Mouse (Mus musculus): ENCODE data around the gene Bet1l. TPM values are rescaled to one million over a fixed set of nuclear protein-coding genes. Genes with fewer than 3 reads are reported as not detected.
A peak's percentile ranks its signal among the peaks of the same experiment; 100 is the strongest.

Gene Bet1l
- polyA plus RNA-seq, 1 experiment from 2014 or later: 44.2 TPM

- no peak overlapping the region for H3K9ac ChIP-seq (ENCODE audit: low read length)
- peaks cover 18% of the 10 kb centered on the region for H3K36me3 ChIP-seq (ENCODE audit: control insufficient read depth, insufficient read depth, low read length)
- H3K27ac ChIP-seq (ENCODE audit: low read length): no peak overlapping the region
- no peak for ATAC-seq (ENCODE audit: low read depth)
- H3K4me3 ChIP-seq (ENCODE audit: low read length): no peak overlapping the region
- 82% methylated on average over 12 of the region's 12 CpGs for WGBS
- no peaks in the 10 kb centered on the region for H3K4me1 ChIP-seq (replicated peaks; ENCODE audit: control insufficient read depth, insufficient read depth, low read length)
- no peaks in the 10 kb centered on the region for H3K9me3 ChIP-seq (ENCODE audit: control insufficient read depth, low read length)
- no peaks in the 10 kb centered on the region for H3K27me3 ChIP-seq (ENCODE audit: control insufficient read depth, insufficient read depth, low read depth, low read length)
- no peak overlapping the region for H3K4me2 ChIP-seq (ENCODE audit: low read depth, low read length)
Observed at GRCm38 (mm10) chr7:140864761-140865160, 7.4 kb upstream of the Bet1l start.

GRCm38 (mm10) chr7:140860728-140861127 is 3.4 kb upstream of the Bet1l start:
- Histone ChIP-seq H3K36me3 (ENCODE audit: control insufficient read depth, insufficient read depth, low read length) (peaks cover 19% of the 10 kb centered on the region), H3K4me3 (ENCODE audit: low read length) (no peak overlapping the region), H3K27me3 (ENCODE audit: control insufficient read depth, insufficient read depth, low read depth, low read length) (no peaks in the 10 kb centered on the region), H3K9ac (ENCODE audit: low read length) (no peak overlapping the region), H3K9me3 (ENCODE audit: control insufficient read depth, low read length) (no peaks in the 10 kb centered on the region), H3K4me1 (replicated peaks; ENCODE audit: control insufficient read depth, insufficient read depth, low read length) (peaks cover 10% of the 10 kb centered on the region), H3K4me2 (ENCODE audit: low read depth, low read length) (no peak overlapping the region), H3K27ac (ENCODE audit: low read length) (no peak overlapping the region)
- 87% methylated on average over 5 of the region's 5 CpGs for WGBS
- ATAC-seq (ENCODE audit: low read depth): no peak

- Histone ChIP-seq H3K9ac (ENCODE audit: low read length) (no peak overlapping the region), H3K4me3 (ENCODE audit: low read length) (no peak overlapping the region), H3K4me1 (replicated peaks; ENCODE audit: control insufficient read depth, insufficient read depth, low read length) (peaks cover 15% of the 10 kb centered on the region), H3K9me3 (ENCODE audit: control insufficient read depth, low read length) (no peaks in the 10 kb centered on the region), H3K27me3 (ENCODE audit: control insufficient read depth, insufficient read depth, low read depth, low read length) (no peaks in the 10 kb centered on the region), H3K27ac (ENCODE audit: low read length) (no peak overlapping the region), H3K36me3 (ENCODE audit: control insufficient read depth, insufficient read depth, low read length) (peaks cover 19% of the 10 kb centered on the region), H3K4me2 (ENCODE audit: low read depth, low read length) (no peak overlapping the region)
- no peak for ATAC-seq (ENCODE audit: low read depth)
- WGBS: 71% methylated on average over 6 of the region's 6 CpGs
Observed at GRCm38 (mm10) chr7:140859997-140860396, 2.6 kb upstream of the Bet1l start.

GRCm38 (mm10) chr7:140858746-140859145 is 1.4 kb upstream of the Bet1l start:
- H3K27ac ChIP-seq (ENCODE audit: low read length): no peak overlapping the region
- no peaks in the 10 kb centered on the region for H3K27me3 ChIP-seq (ENCODE audit: control insufficient read depth, insufficient read depth, low read depth, low read length)
- peak overlapping the region; percentile 98 for H3K4me2 ChIP-seq (ENCODE audit: low read depth, low read length)
- H3K9ac ChIP-seq (ENCODE audit: low read length): no peak overlapping the region
- peaks cover 22% of the 10 kb centered on the region for H3K36me3 ChIP-seq (ENCODE audit: control insufficient read depth, insufficient read depth, low read length)
- peaks cover 17% of the 10 kb centered on the region for H3K4me1 ChIP-seq (replicated peaks; ENCODE audit: control insufficient read depth, insufficient read depth, low read length)
- ATAC-seq (ENCODE audit: low read depth): no peak
- H3K9me3 ChIP-seq (ENCODE audit: control insufficient read depth, low read length): no peaks in the 10 kb centered on the region
- WGBS: 92% methylated on average over 8 of the region's 8 CpGs
- H3K4me3 ChIP-seq (ENCODE audit: low read length): no peak overlapping the region

- H3K27me3 ChIP-seq (ENCODE audit: control insufficient read depth, insufficient read depth, low read depth, low read length): no peaks in the 10 kb centered on the region
- peak within 1 kb of the TSS; percentile 83 for H3K9ac ChIP-seq (ENCODE audit: low read length)
- peak within 1 kb of the TSS; percentile 95 for H3K27ac ChIP-seq (ENCODE audit: low read length)
- peak within 1 kb of the TSS; percentile 68 for H3K4me3 ChIP-seq (ENCODE audit: low read length)
- WGBS: under 1% methylated on average over 50 of the region's 50 CpGs
- peak within 1 kb of the TSS; percentile 98 for H3K4me2 ChIP-seq (ENCODE audit: low read depth, low read length)
- H3K36me3 ChIP-seq (ENCODE audit: control insufficient read depth, insufficient read depth, low read length): peaks cover 29% of the 10 kb centered on the region
- H3K9me3 ChIP-seq (ENCODE audit: control insufficient read depth, low read length): no peaks in the 10 kb centered on the region
- ATAC-seq (ENCODE audit: low read depth): peak; percentile 83
- peaks cover 17% of the 10 kb centered on the region for H3K4me1 ChIP-seq (replicated peaks; ENCODE audit: control insufficient read depth, insufficient read depth, low read length)
Observed at GRCm38 (mm10) chr7:140856785-140857549, 410 bp downstream of the Bet1l start, which contains the start of gene Ric8a. Gene Ric8a (plus strand): TSS chr7:140856957.

- Histone ChIP-seq H3K9me3 (ENCODE audit: control insufficient read depth, low read length) (no peaks in the 10 kb centered on the region), H3K4me2 (ENCODE audit: low read depth, low read length) (peak within 1 kb of the TSS; percentile 98), H3K4me1 (replicated peaks; ENCODE audit: control insufficient read depth, insufficient read depth, low read length) (peaks cover 17% of the 10 kb centered on the region), H3K36me3 (ENCODE audit: control insufficient read depth, insufficient read depth, low read length) (peaks cover 28% of the 10 kb centered on the region), H3K9ac (ENCODE audit: low read length) (peak within 1 kb of the TSS; percentile 83), H3K4me3 (ENCODE audit: low read length) (peak within 1 kb of the TSS; percentile 68), H3K27ac (ENCODE audit: low read length) (peak within 1 kb of the TSS; percentile 95), H3K27me3 (ENCODE audit: control insufficient read depth, insufficient read depth, low read depth, low read length) (no peaks in the 10 kb centered on the region)
- ATAC-seq (ENCODE audit: low read depth): peak; percentile 86
- under 1% methylated on average over 51 of the region's 51 CpGs for WGBS
Observed at GRCm38 (mm10) chr7:140855860-140856784, 1.3 kb downstream of the Bet1l start, which contains the start of gene Gm45785. Gene Gm45785 (minus strand): TSS chr7:140856331.

- peak overlapping the region; percentile 68 for H3K4me3 ChIP-seq (ENCODE audit: low read length)
- WGBS: 67% methylated on average over 9 of the region's 9 CpGs
- peak overlapping the region; percentile 83 for H3K9ac ChIP-seq (ENCODE audit: low read length)
- H3K9me3 ChIP-seq (ENCODE audit: control insufficient read depth, low read length): no peaks in the 10 kb centered on the region
- no peak overlapping the region; the same call in 1 of the 2 replicates for H3K27ac ChIP-seq (ENCODE audit: low read length)
- H3K4me2 ChIP-seq (ENCODE audit: low read depth, low read length): peak overlapping the region; percentile 98
- no peak for ATAC-seq (ENCODE audit: low read depth)
- peaks cover 28% of the 10 kb centered on the region for H3K36me3 ChIP-seq (ENCODE audit: control insufficient read depth, insufficient read depth, low read length)
- no peaks in the 10 kb centered on the region for H3K27me3 ChIP-seq (ENCODE audit: control insufficient read depth, insufficient read depth, low read depth, low read length)
- H3K4me1 ChIP-seq (replicated peaks; ENCODE audit: control insufficient read depth, insufficient read depth, low read length): peaks cover 17% of the 10 kb centered on the region
Observed at GRCm38 (mm10) chr7:140855181-140855580, 2.2 kb downstream of the Bet1l start.

- Histone ChIP-seq H3K9ac (ENCODE audit: low read length) (no peak overlapping the region), H3K4me2 (ENCODE audit: low read depth, low read length) (no peak overlapping the region), H3K4me3 (ENCODE audit: low read length) (no peak overlapping the region), H3K27me3 (ENCODE audit: control insufficient read depth, insufficient read depth, low read depth, low read length) (no peaks in the 10 kb centered on the region), H3K27ac (ENCODE audit: low read length) (no peak overlapping the region), H3K9me3 (ENCODE audit: control insufficient read depth, low read length) (no peaks in the 10 kb centered on the region), H3K36me3 (ENCODE audit: control insufficient read depth, insufficient read depth, low read length) (peaks cover 26% of the 10 kb centered on the region), H3K4me1 (replicated peaks; ENCODE audit: control insufficient read depth, insufficient read depth, low read length) (peaks cover 17% of the 10 kb centered on the region)
- WGBS: 90% methylated on average over 18 of the region's 18 CpGs
- no peak for ATAC-seq (ENCODE audit: low read depth)
Observed at GRCm38 (mm10) chr7:140854483-140854882, 2.9 kb downstream of the Bet1l start.

GRCm38 (mm10) chr7:140853386-140853785 is 4.0 kb downstream of the Bet1l start:
- H3K9me3 ChIP-seq (ENCODE audit: control insufficient read depth, low read length): no peaks in the 10 kb centered on the region
- no peak overlapping the region for H3K4me2 ChIP-seq (ENCODE audit: low read depth, low read length)
- H3K27ac ChIP-seq (ENCODE audit: low read length): no peak overlapping the region
- ATAC-seq (ENCODE audit: low read depth): no peak
- no peak overlapping the region for H3K9ac ChIP-seq (ENCODE audit: low read length)
- H3K27me3 ChIP-seq (ENCODE audit: control insufficient read depth, insufficient read depth, low read depth, low read length): no peaks in the 10 kb centered on the region
- peaks cover 24% of the 10 kb centered on the region for H3K36me3 ChIP-seq (ENCODE audit: control insufficient read depth, insufficient read depth, low read length)
- 81% methylated on average over 9 of the region's 9 CpGs for WGBS
- no peak overlapping the region for H3K4me3 ChIP-seq (ENCODE audit: low read length)
- H3K4me1 ChIP-seq (replicated peaks; ENCODE audit: control insufficient read depth, insufficient read depth, low read length): peaks cover 13% of the 10 kb centered on the region

Data from lung, embryonic 16.5 days (tissue).